In genomic region chr16:11820791-11821190, GRCm38 (mm10) we compare ENCODE assay signal across 21 mouse cellular contexts.
DNase-seq lines count a peak whose midpoint lies in the region; ATAC-seq lines count a peak whose summit lies in the region.
"Had no signal": no experiment of that assay in that cellular context is flagged by ENCODE, and none has a peak within 500 bp of the region (broad histone marks: within the 10 kb centered on the region; RNA-seq: fewer than 3 reads in every experiment).

No protein-coding gene starts in this region.

- peak; percentile 58 for DNase-seq in embryo, embryonic 10 days (ENCODE audit: low spot score)
- DNase-seq in embryo, embryonic 9.5 days (ENCODE audit: extremely low spot score): no peak
- DNase-seq in embryo, embryonic 11.5 days (ENCODE audit: low read depth, low spot score): peak; percentile 4
- peak; percentile 27 for DNase-seq in forelimb bud, embryonic 11.5 days (ENCODE audit: low read depth, low spot score)
- peak; percentile 43 for DNase-seq in mesoderm, embryonic 11.5 days (ENCODE audit: low read depth, low spot score)
- no peak for DNase-seq in urinary bladder, postnatal 10 days (ENCODE audit: low spot score)
- DNase-seq: adrenal gland, adult 8-10 months; B cell, adult 2 months; cerebellum, adult 11-12 months; cerebellum, adult 9-10 months; cerebellum, postnatal 25 days; gastrocnemius, postnatal 14 days; heart, adult 2 months; heart, postnatal 14 days had no signal

- WGBS in forebrain, embryonic 13.5 days: 83% methylated on average over 7 of the region's 7 CpGs

- no peak overlapping the region for H3K9ac ChIP-seq in forebrain, embryonic 13.5 days
- H3K9ac ChIP-seq: heart, embryonic 15.5 days; hindbrain, embryonic 15.5 days had no signal

- ATAC-seq in forebrain, embryonic 13.5 days: no peak
- ATAC-seq: CD4-positive, CD25-positive, alpha-beta regulatory T cell, adult 4 months; forebrain, embryonic 16.5 days had no signal

- no peaks in the 10 kb centered on the region for H3K4me1 ChIP-seq in forebrain, embryonic 13.5 days
- H3K4me1 ChIP-seq: heart, embryonic 15.5 days had no signal

- H3K9me3 ChIP-seq in forebrain, embryonic 13.5 days (replicated peaks): no peaks in the 10 kb centered on the region
- H3K9me3 ChIP-seq: G1E; heart, embryonic 15.5 days; hindbrain, embryonic 15.5 days had no signal

- no peaks in the 10 kb centered on the region for H3K27me3 ChIP-seq in forebrain, embryonic 13.5 days
- H3K27me3 ChIP-seq: heart, embryonic 15.5 days; hindbrain, embryonic 15.5 days had no signal

- H3K4me2 ChIP-seq in forebrain, embryonic 13.5 days: no peak overlapping the region
- H3K4me2 ChIP-seq: heart, embryonic 11.5 days; heart, embryonic 15.5 days; hindbrain, embryonic 15.5 days had no signal

- no peaks in the 10 kb centered on the region for H3K36me3 ChIP-seq in forebrain, embryonic 13.5 days (ENCODE audit: poor library complexity, severe bottlenecking)
- H3K36me3 ChIP-seq: heart, embryonic 15.5 days; hindbrain, embryonic 15.5 days had no signal

- H3K4me3 ChIP-seq in forebrain, embryonic 13.5 days: no peak overlapping the region
- H3K4me3 ChIP-seq: heart, adult 2 months; heart, embryonic 15.5 days; hindbrain, embryonic 15.5 days had no signal

- H3K27ac ChIP-seq in forebrain, embryonic 13.5 days: no peak overlapping the region
- H3K27ac ChIP-seq: heart, adult 2 months; heart, embryonic 15.5 days; hindbrain, embryonic 15.5 days had no signal

Comparison
In these comparisons a context has a peak if more than half of its experiments do, and no peak if none do; other contexts are left out.
1. DNase-seq: peak in embryo, embryonic 10 days (single experiment), embryo, embryonic 11.5 days (single experiment), forelimb bud, embryonic 11.5 days (single experiment) and mesoderm, embryonic 11.5 days (single experiment); none in embryo, embryonic 9.5 days (single experiment) and urinary bladder, postnatal 10 days (single experiment).